Mouse (Mus musculus) induced T-regulatory cell, adult 2 months (primary cell): Measurements from ENCODE around the gene Ppm1h.
"Not testable (repeated sequence)": the region's sequence is repeated elsewhere in the genome, so short reads cannot be mapped to it uniquely, and the experiment has no call there.

Source experiments
- DNase-seq: peaks from one replicate; pipeline ENCODE4 v3.0.0-alpha.2; 2012; ENCODE audit warnings: low read depth

Gene Ppm1h

GRCm38 (mm10) chr10:122931851-122932550 lies 253.4 kb downstream of the Ppm1h start:
- no peak for DNase-seq

- no peak for DNase-seq
Measured at GRCm38 (mm10) chr10:122933053-122933838, 254.7 kb downstream of the Ppm1h start.

- DNase-seq, result not testable (repeated sequence)
Measured at GRCm38 (mm10) chr10:122935406-122935805, 256.8 kb downstream of the Ppm1h start.

DNA sequence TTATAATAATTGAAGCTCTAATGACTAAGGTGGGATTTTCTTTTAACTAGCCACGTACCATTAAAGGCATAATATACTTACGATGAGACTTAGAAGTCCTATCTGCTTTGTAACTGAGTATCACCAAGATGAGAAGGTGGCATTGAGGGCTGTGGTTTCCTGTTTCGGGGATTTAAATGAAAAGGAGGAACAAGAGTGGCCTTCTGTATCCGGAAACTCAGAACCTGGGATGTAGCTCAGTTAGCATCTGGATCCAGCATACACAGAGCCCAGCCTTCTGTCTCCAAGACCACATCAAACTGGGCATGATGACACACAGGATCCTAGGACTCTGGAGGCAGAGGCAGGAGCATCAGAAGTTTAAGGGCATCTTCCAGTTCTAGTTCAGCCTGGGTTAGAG lies 258.8 kb downstream of the Ppm1h start:
- DNase-seq, result not testable (repeated sequence)

GRCm38 (mm10) chr10:122939546-122939945 lies 261.0 kb downstream of the Ppm1h start:
- no peak for DNase-seq

DNA sequence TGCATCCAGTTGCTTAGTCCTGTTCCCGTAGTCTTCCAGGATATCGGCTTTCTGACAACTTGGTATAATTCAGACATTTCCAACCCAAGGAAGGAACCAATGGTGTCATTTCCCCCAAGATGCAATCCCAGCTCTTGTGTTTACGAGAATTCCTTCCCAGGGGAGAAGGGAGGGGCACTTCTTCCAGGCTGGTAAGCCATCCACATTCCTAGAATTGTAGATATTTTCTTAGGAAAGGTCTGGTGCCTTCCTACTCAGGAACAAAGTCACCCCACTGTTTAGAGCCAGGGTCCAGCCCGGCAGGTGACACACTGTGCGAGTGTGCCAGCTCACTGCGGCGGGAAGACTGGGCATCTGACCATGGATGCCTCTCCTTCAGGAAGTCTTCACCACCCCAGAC lies 264.2 kb downstream of the Ppm1h start:
- no peak for DNase-seq

DNA sequence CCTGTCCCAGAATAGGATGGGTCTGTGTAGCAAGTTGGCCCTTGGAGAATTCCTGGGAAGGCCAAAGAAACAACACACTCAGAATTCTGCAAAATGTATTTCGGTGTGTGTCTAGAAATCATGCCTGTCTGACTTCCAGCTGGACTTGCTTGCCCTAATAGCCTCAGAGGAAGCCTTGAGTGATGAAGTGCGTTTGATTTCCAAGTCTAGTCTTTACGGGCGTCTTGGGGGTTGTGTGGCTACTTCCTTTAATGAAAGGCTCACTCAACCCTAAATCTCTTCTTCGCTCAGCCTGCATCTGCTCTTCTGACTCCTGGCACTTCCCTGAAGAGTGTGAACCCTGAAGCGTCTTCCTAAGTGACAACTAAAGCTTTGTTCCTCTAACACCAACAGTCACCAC lies 265.3 kb downstream of the Ppm1h start:
- no peak for DNase-seq

GRCm38 (mm10) chr10:122944888-122945287 lies 266.3 kb downstream of the Ppm1h start:
- DNase-seq, result no peak

DNA sequence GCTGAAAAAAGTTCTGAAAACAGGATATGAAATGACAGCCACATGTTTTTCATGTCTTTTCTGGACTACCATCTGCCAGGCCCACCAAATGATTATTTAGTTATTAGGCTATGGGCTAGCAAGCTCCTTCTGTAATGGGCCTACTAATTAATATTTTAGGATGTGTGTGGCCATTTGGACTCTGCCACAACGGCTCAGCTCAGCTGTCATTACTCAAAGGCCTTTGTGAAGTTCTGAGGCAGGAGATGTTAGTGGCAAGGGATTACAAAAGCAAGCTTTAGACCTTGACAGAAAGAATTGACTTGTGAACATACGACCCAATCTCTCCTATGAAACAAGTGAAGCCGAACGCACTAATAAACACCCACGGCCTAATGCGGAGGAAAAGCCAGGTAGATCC lies 272.4 kb downstream of the Ppm1h start:
- DNase-seq, result no peak

- no peak for DNase-seq
Measured at GRCm38 (mm10) chr10:122953576-122953975, 275.0 kb downstream of the Ppm1h start.

- DNase-seq, result peak; percentile 8
Measured at GRCm38 (mm10) chr10:122957918-122958317, 279.4 kb downstream of the Ppm1h start.

DNA sequence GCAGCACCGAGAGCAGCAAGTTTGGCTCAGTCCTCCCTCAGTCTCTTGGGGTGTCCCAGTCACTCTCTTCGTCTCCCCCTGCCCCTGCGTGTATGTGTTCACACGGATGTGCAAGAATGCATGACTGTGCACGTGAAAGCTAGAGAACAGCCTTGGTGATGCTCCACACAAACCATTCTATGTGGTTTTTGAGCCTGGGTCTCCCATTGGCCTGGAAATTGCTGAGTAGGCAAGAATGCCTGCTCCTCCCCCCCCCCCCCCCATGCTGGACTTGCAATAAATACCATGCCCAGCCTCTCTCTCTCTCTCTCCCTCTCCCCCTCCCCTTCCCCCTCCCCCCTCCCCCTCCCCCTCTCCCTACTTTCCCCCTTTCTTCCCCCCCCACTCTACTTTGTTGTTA lies 280.1 kb downstream of the Ppm1h start:
- no peak for DNase-seq

DNA sequence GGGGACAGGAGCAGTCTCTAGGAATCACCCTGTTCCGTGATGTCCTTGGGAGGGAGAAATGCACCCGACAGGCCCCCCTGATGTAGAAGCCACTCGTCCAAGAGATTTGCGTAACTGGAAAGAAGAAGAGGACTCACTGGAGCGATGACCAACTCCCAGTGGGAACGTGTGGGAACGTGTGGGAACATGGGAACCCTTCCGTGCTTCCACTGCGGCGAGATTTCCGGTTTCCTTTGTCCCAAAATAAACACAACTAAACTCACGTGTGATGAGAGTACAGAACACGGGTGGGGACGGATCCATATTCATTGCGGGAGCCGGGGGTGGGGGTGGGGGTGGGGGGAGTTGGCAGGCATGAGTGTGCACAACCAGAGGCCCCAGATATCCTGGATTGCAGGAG lies 281.7 kb downstream of the Ppm1h start:
- no peak for DNase-seq

DNA sequence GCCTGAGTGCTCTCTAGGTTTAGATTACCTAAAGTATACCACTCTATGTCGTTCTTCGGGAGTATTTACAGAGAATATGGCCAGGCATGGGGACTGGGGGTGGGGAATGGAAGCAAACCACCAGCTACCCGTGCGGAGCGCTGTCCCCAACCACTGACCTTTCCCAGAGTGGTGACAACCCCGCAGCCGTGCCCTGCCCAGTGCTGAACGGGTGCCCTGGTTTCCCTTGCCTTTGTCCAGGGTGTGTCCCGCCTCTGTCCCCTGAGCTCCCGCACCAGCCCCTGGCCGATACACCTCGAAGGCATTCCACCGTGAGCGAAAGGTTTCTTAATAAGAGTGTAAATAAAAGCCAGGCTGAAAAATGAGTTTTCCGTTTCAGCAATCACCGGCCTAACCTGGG lies 282.2 kb downstream of the Ppm1h start:
- DNase-seq, result no peak

GRCm38 (mm10) chr10:122961494-122961893 lies 282.9 kb downstream of the Ppm1h start:
- DNase-seq, result no peak

DNA sequence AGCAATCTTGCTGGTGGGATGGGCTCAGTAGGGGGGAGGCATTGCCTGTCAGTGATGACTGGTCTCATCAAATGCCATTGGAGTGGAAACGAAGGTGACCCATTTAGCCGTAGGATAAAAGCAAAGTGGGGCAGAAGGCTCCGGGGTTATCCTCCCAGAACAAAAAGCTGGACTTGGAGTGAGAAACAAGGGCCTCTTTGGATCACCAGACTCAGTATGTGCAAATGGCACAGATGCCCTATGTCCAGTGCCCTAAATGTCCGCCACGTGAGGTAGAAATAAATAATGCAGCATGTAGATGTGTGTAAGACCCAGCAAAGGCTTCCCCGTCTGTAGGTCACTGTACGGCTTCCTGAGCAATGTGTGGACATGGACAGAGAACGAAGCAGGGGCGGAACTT lies 284.1 kb downstream of the Ppm1h start:
- DNase-seq, result no peak

DNA sequence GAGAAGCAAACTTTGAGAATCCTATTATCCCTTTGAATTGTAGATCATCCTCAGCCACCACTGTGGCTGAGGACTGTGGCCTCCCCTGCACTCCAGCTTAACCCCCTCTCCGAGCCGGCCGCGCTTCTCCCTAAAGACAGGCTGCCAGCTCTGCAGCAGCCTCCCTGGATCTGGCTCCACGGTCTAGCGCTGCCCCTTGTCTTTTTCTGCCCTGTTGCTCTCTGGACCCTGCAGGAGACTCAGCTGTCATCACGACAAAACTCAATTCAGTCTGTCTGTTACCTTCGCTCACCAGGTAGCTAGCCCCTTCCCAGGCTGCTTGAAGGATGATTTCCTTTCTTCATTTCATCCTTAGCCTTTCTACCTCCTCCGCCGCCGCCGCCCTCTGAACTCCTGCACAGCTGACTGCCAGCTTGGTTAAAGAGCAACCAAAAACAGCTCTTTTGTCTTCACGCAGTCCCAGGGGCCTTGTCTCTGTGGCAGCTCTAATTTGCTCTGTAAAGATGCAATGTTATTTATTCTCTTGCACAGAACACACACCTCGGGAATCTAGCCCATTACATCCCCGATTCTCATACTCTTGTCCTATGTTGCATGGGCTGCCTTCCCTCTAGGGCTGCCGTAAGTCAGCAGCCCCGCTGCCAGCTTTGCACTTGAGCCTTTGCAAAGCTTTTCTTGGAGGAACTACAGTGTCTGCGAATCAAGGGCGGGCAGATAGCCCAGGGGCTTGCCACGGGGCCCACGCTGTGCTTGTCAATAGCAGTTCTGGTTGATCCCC lies 285.1 kb downstream of the Ppm1h start:
- DNase-seq, result no peak

DNA sequence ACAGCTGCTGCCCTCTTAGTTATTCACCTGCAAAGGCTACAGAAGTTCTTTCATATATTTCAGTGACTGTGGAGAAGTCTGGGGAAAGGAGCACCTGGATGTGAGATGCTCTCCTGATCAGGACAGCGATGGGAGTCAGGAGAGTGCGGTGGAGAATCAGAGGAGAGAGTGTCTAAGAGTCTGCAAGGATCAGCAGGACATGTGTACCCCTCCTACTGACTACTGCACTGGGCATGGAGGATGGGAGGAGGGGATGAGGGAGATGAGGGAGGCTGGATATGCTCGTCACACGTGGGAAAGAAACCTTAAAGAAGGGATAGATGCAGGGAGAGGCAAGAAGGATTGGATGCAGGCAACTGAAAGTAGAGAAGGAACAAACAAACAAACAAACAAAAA lies 285.7 kb downstream of the Ppm1h start:
- DNase-seq, result no peak

DNA sequence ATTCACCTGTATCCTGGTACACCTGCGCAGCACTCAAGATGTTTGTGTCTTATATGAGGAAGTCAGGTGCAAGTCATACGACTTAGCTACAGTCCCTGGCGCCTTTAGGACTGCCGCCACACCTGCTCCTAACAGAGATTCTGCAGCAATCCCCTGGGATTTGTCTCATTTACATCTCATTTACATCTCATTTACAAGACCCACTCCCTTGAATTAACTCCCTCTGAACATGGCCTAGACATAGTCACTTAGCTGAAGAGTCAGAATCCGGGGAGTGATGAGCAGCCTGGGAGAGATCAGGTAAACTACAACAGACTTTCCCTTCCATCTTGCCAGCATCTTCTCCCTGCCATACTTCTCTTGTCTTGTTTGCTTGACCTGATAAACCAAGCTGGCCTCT lies 287.1 kb downstream of the Ppm1h start:
- not testable (repeated sequence) for DNase-seq

DNA sequence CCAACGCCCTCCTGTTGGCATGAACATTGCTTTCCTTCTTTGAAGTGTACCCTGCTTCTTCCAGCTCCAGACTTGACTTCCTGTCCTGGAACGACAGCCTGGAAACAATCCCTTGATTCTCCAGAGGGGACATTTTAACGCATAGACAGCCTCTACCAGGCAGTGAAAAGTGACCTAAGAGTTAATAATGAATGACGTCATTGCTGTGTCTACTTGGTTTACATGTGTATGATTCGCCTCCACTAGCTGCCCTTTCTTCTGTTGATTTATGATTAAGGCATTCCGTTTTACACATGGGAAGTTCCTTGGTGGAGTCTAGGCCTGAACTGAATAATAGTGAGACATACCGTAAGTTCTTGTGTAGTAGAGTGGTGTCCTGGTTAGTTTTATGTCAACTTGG lies 287.9 kb downstream of the Ppm1h start:
- DNase-seq, result no peak

GRCm38 (mm10) chr10:122970188-122970587 lies 291.6 kb downstream of the Ppm1h start:
- no peak for DNase-seq

DNA sequence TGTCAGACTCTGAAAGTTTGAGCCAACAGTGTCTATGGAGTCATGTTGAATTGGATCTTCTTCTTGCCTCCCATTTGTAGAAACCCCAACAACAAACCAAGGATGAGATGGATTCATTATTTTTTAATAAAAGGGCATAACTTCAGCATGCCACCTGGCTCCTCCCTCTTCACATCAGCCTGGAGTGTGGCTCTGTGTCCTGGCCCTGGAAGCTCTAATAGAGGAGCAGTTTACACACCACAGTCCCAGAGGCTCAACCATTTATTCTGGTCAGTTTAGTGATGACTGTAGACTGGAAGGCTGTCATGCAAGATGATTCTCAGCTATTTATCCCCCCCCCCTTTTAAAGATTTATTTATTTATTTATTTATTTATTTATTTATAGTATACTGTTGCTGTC lies 294.7 kb downstream of the Ppm1h start:
- DNase-seq, result no peak

- DNase-seq, result peak; percentile 48
Measured at GRCm38 (mm10) chr10:122976038-122976437, 297.5 kb downstream of the Ppm1h start.
